Mouse (Mus musculus): ENCODE measurements around the gene Telo2.

The Telo2 gene

DNA sequence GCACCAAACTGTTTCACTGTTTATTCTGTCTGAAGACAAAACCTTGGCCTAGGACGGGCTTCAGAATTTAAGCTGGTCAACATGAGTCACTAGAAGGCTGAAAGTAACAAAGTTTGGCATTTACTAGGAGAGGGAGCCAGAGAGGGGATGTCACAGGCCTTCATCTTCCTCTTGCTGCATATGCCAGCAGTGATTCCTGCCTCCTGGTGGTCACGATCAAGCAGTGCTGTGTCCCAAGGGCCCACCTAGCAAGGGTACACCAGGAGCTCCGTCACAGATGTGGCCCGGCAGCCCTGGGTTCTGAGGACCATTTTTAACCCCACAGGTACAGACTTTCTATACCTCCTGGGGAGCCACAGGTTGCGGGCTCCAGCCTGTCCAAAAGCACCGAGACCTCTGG, 58.7 kb downstream of the Telo2 start:
- DNase-seq (ENCODE audit: low read depth in 2 of 2, low spot score in 2 of 2): no peak

DNA sequence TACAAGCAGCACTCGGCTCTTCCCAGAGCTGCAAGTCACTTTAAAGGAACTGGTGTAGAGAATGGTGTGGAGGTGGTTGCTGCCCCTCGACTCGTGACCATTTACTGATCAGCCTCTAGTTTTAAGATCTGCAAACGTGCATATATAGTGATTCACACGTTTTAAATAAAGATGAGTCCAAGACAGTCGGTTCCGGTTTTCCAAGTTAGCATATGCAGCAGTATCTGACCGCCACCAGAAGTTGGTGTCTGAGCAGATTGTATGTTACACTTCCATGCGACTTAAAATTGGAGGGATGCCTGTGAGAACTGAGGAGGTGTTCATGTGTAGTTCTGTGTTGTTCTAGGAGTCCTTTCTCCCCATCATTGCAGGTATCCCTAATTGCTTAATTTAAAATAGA, 62.5 kb downstream of the Telo2 start:
- no peak for DNase-seq (ENCODE audit: low read depth in 2 of 2, low spot score in 2 of 2)
